ENCODE assay signal across 19 mouse cellular contexts in genomic region chr11:94316528-94316927, GRCm38 (mm10). TPM values are rescaled to one million over a fixed set of nuclear protein-coding genes. Genes with fewer than 3 reads are reported as not detected.
"Had no signal": no experiment of that assay in that cellular context is flagged by ENCODE, and none has a peak within 500 bp of the region (broad histone marks: within the 10 kb centered on the region; RNA-seq: fewer than 3 reads in every experiment).

No protein-coding gene starts in this region.

- DNase-seq: kidney, adult 11 months; kidney, adult 9 months; kidney, postnatal 14 days; left cerebral cortex, postnatal 4 days; lung, adult 2 months; lung, postnatal 14 days; right cerebral cortex, adult 18-20 months; right cerebral cortex, postnatal 25 days; thymus, postnatal 4 days had no signal

- H3K27ac ChIP-seq: midbrain, embryonic 12.5 days; neural tube, embryonic 15.5 days had no signal

- H3K27me3 ChIP-seq: midbrain, embryonic 12.5 days; neural tube, embryonic 15.5 days had no signal

- H3K9me3 ChIP-seq: midbrain, embryonic 12.5 days; neural tube, embryonic 15.5 days had no signal

- H3K4me2 ChIP-seq: midbrain, embryonic 12.5 days; neural tube, embryonic 15.5 days had no signal

- H3K4me3 ChIP-seq: midbrain, embryonic 12.5 days; neural tube, embryonic 15.5 days had no signal

- H3K9ac ChIP-seq: midbrain, embryonic 12.5 days; neural tube, embryonic 15.5 days had no signal

- H3K36me3 ChIP-seq: neural tube, embryonic 15.5 days had no signal

RNA-seq across cellular contexts. Expression of gene Gm21885, which starts 34.9 kb away (rescaled TPM):
- total RNA-seq: layer of hippocampus, adult 8-10 months; layer of hippocampus, postnatal 14 days; left cerebral cortex, adult 18-20 months; left cerebral cortex, postnatal 10 days; left cerebral cortex, postnatal 4 days; megakaryocyte-erythroid progenitor cell, adult 5-6 weeks; midbrain, postnatal 0 days had no signal
- polyA plus RNA-seq: lung, adult 2 months; midbrain, postnatal 0 days; neural tube, embryonic 11.5 days; neural tube, embryonic 15.5 days; thymus, postnatal 0 days had no signal
